15 mouse cellular contexts compared by ENCODE assay signal in the genomic region with DNA sequence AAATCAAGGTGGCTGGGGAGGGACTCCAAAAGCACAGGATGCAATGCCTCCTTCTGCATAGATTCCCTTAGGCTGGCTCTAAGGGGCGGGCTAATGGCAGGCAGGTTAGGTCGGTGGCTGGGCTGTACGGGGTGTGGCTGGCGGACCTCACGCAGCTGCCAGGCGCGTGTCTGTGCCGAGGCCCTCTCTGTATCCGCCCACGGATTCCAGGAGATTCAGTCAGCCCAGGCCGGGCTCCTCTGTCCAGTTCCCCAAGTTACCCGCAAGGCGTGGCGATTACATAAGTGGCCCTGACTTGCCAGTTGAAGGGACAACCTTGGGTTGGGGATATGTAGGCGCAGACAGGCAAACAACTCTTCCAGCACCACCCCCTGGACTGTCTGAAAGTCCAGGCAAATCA. TPM values are rescaled to one million over a fixed set of nuclear protein-coding genes. Genes with fewer than 3 reads are reported as not detected.
A peak's percentile ranks its signal among the peaks of the same experiment; 100 is the strongest.
DNase-seq lines count a peak whose midpoint lies in the region; ATAC-seq and TF ChIP-seq lines count a peak whose summit lies in the region.
"Had no signal": no experiment of that assay in that cellular context is flagged by ENCODE, and none has a peak within 500 bp of the region (broad histone marks: within the 10 kb centered on the region; RNA-seq: fewer than 3 reads in every experiment).

No protein-coding gene starts in this region.

- no peak for TF ChIP-seq POLR2A in cerebellum, adult 2 months (IDR thresholded peaks at IDR 0.05; ENCODE audit: borderline replicate concordance, insufficient read depth, low read length)

- H3K4me3 ChIP-seq in kidney, postnatal 0 days (replicated peaks; ENCODE audit: low read depth, low read length): no peak overlapping the region
- H3K4me3 ChIP-seq in kidney, embryonic 14.5 days (ENCODE audit: low read length): no peak overlapping the region
- no peak overlapping the region for H3K4me3 ChIP-seq in intestine, embryonic 16.5 days (ENCODE audit: low read length)
- no peak overlapping the region for H3K4me3 ChIP-seq in stomach, embryonic 15.5 days (replicated peaks)
- no peak overlapping the region for H3K4me3 ChIP-seq in hindbrain, embryonic 11.5 days (ENCODE audit: low read depth, low read length)
- H3K4me3 ChIP-seq in cerebellum, adult 2 months (replicated peaks; ENCODE audit: insufficient read depth, low read depth, low read length): no peak overlapping the region
- H3K4me3 ChIP-seq: forebrain, embryonic 10.5 days; heart, embryonic 15.5 days; midbrain, embryonic 12.5 days; neural tube, embryonic 13.5 days had no signal

- no peaks in the 10 kb centered on the region for H3K9me3 ChIP-seq in kidney, postnatal 0 days (replicated peaks; ENCODE audit: low read length)
- no peaks in the 10 kb centered on the region for H3K9me3 ChIP-seq in kidney, embryonic 14.5 days (ENCODE audit: control insufficient read depth, low read length)
- no peaks in the 10 kb centered on the region for H3K9me3 ChIP-seq in intestine, embryonic 16.5 days (ENCODE audit: control insufficient read depth, low read length)
- no peaks in the 10 kb centered on the region for H3K9me3 ChIP-seq in stomach, embryonic 15.5 days
- no peaks in the 10 kb centered on the region for H3K9me3 ChIP-seq in hindbrain, embryonic 11.5 days (ENCODE audit: control insufficient read depth, low read length)
- H3K9me3 ChIP-seq: forebrain, embryonic 10.5 days; heart, embryonic 15.5 days; midbrain, embryonic 12.5 days; neural tube, embryonic 13.5 days had no signal

- 26% methylated on average over 15 of the region's 15 CpGs for WGBS in kidney, postnatal 0 days
- WGBS in kidney, embryonic 14.5 days: 42% methylated on average over 15 of the region's 15 CpGs
- WGBS in intestine, embryonic 16.5 days: 35% methylated on average over 15 of the region's 15 CpGs
- 38% methylated on average over 15 of the region's 15 CpGs for WGBS in stomach, embryonic 15.5 days
- WGBS in hindbrain, embryonic 11.5 days: 46% methylated on average over 15 of the region's 15 CpGs
- WGBS in cerebellum, adult 2 months: 56% methylated on average over 15 of the region's 15 CpGs

- no peaks in the 10 kb centered on the region for H3K4me1 ChIP-seq in kidney, postnatal 0 days (replicated peaks; ENCODE audit: insufficient read depth, low read length)
- no peaks in the 10 kb centered on the region for H3K4me1 ChIP-seq in kidney, embryonic 14.5 days (ENCODE audit: control insufficient read depth, insufficient read depth, low read length)
- no peaks in the 10 kb centered on the region for H3K4me1 ChIP-seq in intestine, embryonic 16.5 days (ENCODE audit: control insufficient read depth, insufficient read depth, low read length)
- no peaks in the 10 kb centered on the region for H3K4me1 ChIP-seq in stomach, embryonic 15.5 days
- H3K4me1 ChIP-seq in hindbrain, embryonic 11.5 days (replicated peaks; ENCODE audit: control insufficient read depth, insufficient read depth, low read length): no peaks in the 10 kb centered on the region
- no peaks in the 10 kb centered on the region for H3K4me1 ChIP-seq in cerebellum, adult 2 months (ENCODE audit: control insufficient read depth, insufficient read depth, low read length)
- H3K4me1 ChIP-seq: forebrain, embryonic 10.5 days; heart, embryonic 15.5 days; midbrain, embryonic 12.5 days; neural tube, embryonic 13.5 days had no signal

- TF ChIP-seq CTCF in kidney, postnatal 0 days (IDR thresholded peaks at IDR 0.05; ENCODE audit: low read depth): no peak
- TF ChIP-seq CTCF in cerebellum, adult 2 months (IDR thresholded peaks at IDR 0.05; ENCODE audit: borderline replicate concordance, insufficient read depth, low read depth, low read length): no peak

- H3K27me3 ChIP-seq in kidney, postnatal 0 days (ENCODE audit: insufficient read depth, low read length): no peaks in the 10 kb centered on the region
- H3K27me3 ChIP-seq in kidney, embryonic 14.5 days (ENCODE audit: control insufficient read depth, insufficient read depth, low read length): no peaks in the 10 kb centered on the region
- no peaks in the 10 kb centered on the region for H3K27me3 ChIP-seq in intestine, embryonic 16.5 days (replicated peaks; ENCODE audit: control insufficient read depth, insufficient read depth, low read length)
- no peaks in the 10 kb centered on the region for H3K27me3 ChIP-seq in stomach, embryonic 15.5 days (replicated peaks)
- no peaks in the 10 kb centered on the region for H3K27me3 ChIP-seq in hindbrain, embryonic 11.5 days (ENCODE audit: control insufficient read depth, insufficient read depth, low read length)
- no peaks in the 10 kb centered on the region for H3K27me3 ChIP-seq in cerebellum, adult 2 months (ENCODE audit: control insufficient read depth, insufficient read depth, low read length)
- H3K27me3 ChIP-seq: midbrain, embryonic 12.5 days; neural tube, embryonic 13.5 days had no signal

- H3K4me2 ChIP-seq in kidney, postnatal 0 days (ENCODE audit: low read length): no peak overlapping the region
- H3K4me2 ChIP-seq in kidney, embryonic 14.5 days (replicated peaks; ENCODE audit: low read depth, low read length): no peak overlapping the region
- H3K4me2 ChIP-seq in intestine, embryonic 16.5 days (ENCODE audit: low read depth, low read length): no peak overlapping the region
- no peak overlapping the region for H3K4me2 ChIP-seq in stomach, embryonic 15.5 days
- no peak overlapping the region for H3K4me2 ChIP-seq in hindbrain, embryonic 11.5 days (replicated peaks; ENCODE audit: low read depth, low read length)
- H3K4me2 ChIP-seq: heart, embryonic 15.5 days; midbrain, embryonic 12.5 days; neural tube, embryonic 13.5 days had no signal

- 0 out of 2 replicates have a peak, but pooled peaks have one; percentile 29 for ATAC-seq in kidney, postnatal 0 days (replicated peaks; ENCODE audit: low FRiP score, low read depth)
- no peak for ATAC-seq in kidney, embryonic 14.5 days (ENCODE audit: low FRiP score, low TSS enrichment)
- ATAC-seq in intestine, embryonic 16.5 days: peak; percentile 90
- peak; percentile 39; the same call in 1 of the 2 replicates for ATAC-seq in stomach, embryonic 15.5 days (ENCODE audit: insufficient read depth, low FRiP score, low read depth)
- ATAC-seq in hindbrain, embryonic 11.5 days (ENCODE audit: low FRiP score): no peak

- no peak for DNase-seq in kidney, postnatal 0 days (ENCODE audit: low spot score)
- peak; percentile 67 for DNase-seq in ZHBTc4 (ENCODE audit: low read depth, low spot score)
- no peak for DNase-seq in hindbrain, embryonic 11.5 days (ENCODE audit: low spot score)
- DNase-seq in cerebellum, adult 2 months: no peak
- DNase-seq in layer of hippocampus, postnatal 36 days: no peak

- H3K9ac ChIP-seq in kidney, postnatal 0 days (ENCODE audit: low read depth, low read length): no peak overlapping the region
- H3K9ac ChIP-seq in kidney, embryonic 14.5 days (ENCODE audit: low read depth, low read length): no peak overlapping the region
- H3K9ac ChIP-seq in intestine, embryonic 16.5 days (ENCODE audit: low read depth, low read length): no peak overlapping the region
- H3K9ac ChIP-seq in stomach, embryonic 15.5 days: no peak overlapping the region
- no peak overlapping the region for H3K9ac ChIP-seq in hindbrain, embryonic 11.5 days (ENCODE audit: low read depth, low read length)
- H3K9ac ChIP-seq: heart, embryonic 15.5 days; liver, embryonic 14.5 days; midbrain, embryonic 12.5 days; neural tube, embryonic 13.5 days had no signal

- no peak overlapping the region for H3K27ac ChIP-seq in kidney, postnatal 0 days
- H3K27ac ChIP-seq in kidney, embryonic 14.5 days (ENCODE audit: low read depth, low read length): no peak overlapping the region
- H3K27ac ChIP-seq in intestine, embryonic 16.5 days (ENCODE audit: low read length): no peak overlapping the region
- no peak overlapping the region for H3K27ac ChIP-seq in stomach, embryonic 15.5 days
- H3K27ac ChIP-seq in hindbrain, embryonic 11.5 days (ENCODE audit: low read depth, low read length): no peak overlapping the region
- H3K27ac ChIP-seq in cerebellum, adult 2 months (ENCODE audit: insufficient read depth, low read length): no peak overlapping the region
- H3K27ac ChIP-seq: forebrain, embryonic 10.5 days; heart, embryonic 15.5 days; liver, embryonic 14.5 days; midbrain, embryonic 12.5 days; neural tube, embryonic 13.5 days had no signal

- no peaks in the 10 kb centered on the region for H3K36me3 ChIP-seq in kidney, postnatal 0 days (ENCODE audit: insufficient read depth, low read length)
- H3K36me3 ChIP-seq in kidney, embryonic 14.5 days (ENCODE audit: control insufficient read depth, insufficient read depth, low read length): no peaks in the 10 kb centered on the region
- H3K36me3 ChIP-seq in intestine, embryonic 16.5 days (ENCODE audit: control insufficient read depth, insufficient read depth, low read length): no peaks in the 10 kb centered on the region
- no peaks in the 10 kb centered on the region for H3K36me3 ChIP-seq in stomach, embryonic 15.5 days
- H3K36me3 ChIP-seq in hindbrain, embryonic 11.5 days (ENCODE audit: control insufficient read depth, insufficient read depth, low read length): no peaks in the 10 kb centered on the region
- H3K36me3 ChIP-seq: forebrain, embryonic 10.5 days; heart, embryonic 15.5 days; midbrain, embryonic 12.5 days; neural tube, embryonic 13.5 days had no signal

RNA-seq across cellular contexts. Expression of a gene that starts 22.3 kb away (rescaled TPM):
- not detected in 2 replicates for polyA plus RNA-seq in kidney, postnatal 0 days (2015; fragmentation: Nextera tagmentation; extraction: Ambion mirVana)
- not detected in 2 replicates for polyA plus RNA-seq in kidney, embryonic 14.5 days (2014; fragmentation: Nextera tagmentation; extraction: Ambion mirVana)
- polyA plus RNA-seq in intestine, embryonic 16.5 days (2015; fragmentation: Nextera tagmentation; extraction: Ambion mirVana): 63.1 and 69.7 TPM in 2 replicates
- 9.3 and 11.8 TPM in 2 replicates for polyA plus RNA-seq in stomach, embryonic 15.5 days (2015; fragmentation: Nextera tagmentation; extraction: Ambion mirVana)
- not detected in 2 replicates for polyA plus RNA-seq in hindbrain, embryonic 11.5 days (2014; fragmentation: Nextera tagmentation; extraction: Ambion mirVana)
- not detected in 2 replicates for polyA plus RNA-seq in cerebellum, adult 2 months (2012; rRNA removed)
- total RNA-seq in layer of hippocampus, postnatal 36 days (2021): not detected
- total RNA-seq: gastrocnemius, adult 8-10 months; left cerebral cortex, adult 8-10 months had no signal
- polyA plus RNA-seq: forebrain, embryonic 10.5 days; heart, embryonic 15.5 days; liver, embryonic 14.5 days; midbrain, embryonic 12.5 days; neural tube, embryonic 13.5 days had no signal

RNA-seq across cellular contexts. Expression of a gene that starts 22.5 kb away (rescaled TPM):
- 0.34 and 0.46 TPM in 2 replicates for polyA plus RNA-seq in kidney, postnatal 0 days (2015; fragmentation: Nextera tagmentation; extraction: Ambion mirVana)
- polyA plus RNA-seq in kidney, embryonic 14.5 days (2014; fragmentation: Nextera tagmentation; extraction: Ambion mirVana): 0.22 and 0.37 TPM in 2 replicates
- 1.8 and 2.4 TPM in 2 replicates for polyA plus RNA-seq in intestine, embryonic 16.5 days (2015; fragmentation: Nextera tagmentation; extraction: Ambion mirVana)
- 0.88 and 2.4 TPM in 2 replicates for polyA plus RNA-seq in stomach, embryonic 15.5 days (2015; fragmentation: Nextera tagmentation; extraction: Ambion mirVana)
- 0.34 and 1.4 TPM in 2 replicates for polyA plus RNA-seq in hindbrain, embryonic 11.5 days (2014; fragmentation: Nextera tagmentation; extraction: Ambion mirVana)
- 5.6 and 6.5 TPM in 2 replicates for polyA plus RNA-seq in cerebellum, adult 2 months (2012; rRNA removed)
- total RNA-seq in layer of hippocampus, postnatal 36 days (2021): 1 to 10 TPM; 4.4 to 7.3 TPM

RNA-seq across cellular contexts. Expression of a gene that starts 30.3 kb away (rescaled TPM):
- polyA plus RNA-seq in kidney, postnatal 0 days (2015; fragmentation: Nextera tagmentation; extraction: Ambion mirVana): not detected in 2 replicates
- polyA plus RNA-seq in kidney, embryonic 14.5 days (2014; fragmentation: Nextera tagmentation; extraction: Ambion mirVana): not detected in 2 replicates
- polyA plus RNA-seq in intestine, embryonic 16.5 days (2015; fragmentation: Nextera tagmentation; extraction: Ambion mirVana): 2.3 and 2.6 TPM in 2 replicates
- 0.06 and 0.08 TPM in 2 replicates for polyA plus RNA-seq in stomach, embryonic 15.5 days (2015; fragmentation: Nextera tagmentation; extraction: Ambion mirVana)
- not detected in 2 replicates for polyA plus RNA-seq in hindbrain, embryonic 11.5 days (2014; fragmentation: Nextera tagmentation; extraction: Ambion mirVana)
- 0.07 TPM in 1 of 2 replicates, not detected in the other for polyA plus RNA-seq in cerebellum, adult 2 months (2012; rRNA removed)
- total RNA-seq in layer of hippocampus, postnatal 36 days (2021): not detected
- total RNA-seq: gastrocnemius, adult 8-10 months had no signal
- polyA plus RNA-seq: forebrain, embryonic 10.5 days; heart, embryonic 15.5 days; liver, embryonic 14.5 days; midbrain, embryonic 12.5 days; neural tube, embryonic 13.5 days had no signal

RNA-seq across cellular contexts. Expression of a gene that starts 31.3 kb away (rescaled TPM):
- 105 and 110 TPM in 2 replicates for polyA plus RNA-seq in kidney, postnatal 0 days (2015; fragmentation: Nextera tagmentation; extraction: Ambion mirVana)
- polyA plus RNA-seq in kidney, embryonic 14.5 days (2014; fragmentation: Nextera tagmentation; extraction: Ambion mirVana): 125 and 163 TPM in 2 replicates
- 92.1 and 101 TPM in 2 replicates for polyA plus RNA-seq in intestine, embryonic 16.5 days (2015; fragmentation: Nextera tagmentation; extraction: Ambion mirVana)
- polyA plus RNA-seq in stomach, embryonic 15.5 days (2015; fragmentation: Nextera tagmentation; extraction: Ambion mirVana): 102 and 116 TPM in 2 replicates
- 161 and 165 TPM in 2 replicates for polyA plus RNA-seq in hindbrain, embryonic 11.5 days (2014; fragmentation: Nextera tagmentation; extraction: Ambion mirVana)
- polyA plus RNA-seq in cerebellum, adult 2 months (2012; rRNA removed): 196 and 206 TPM in 2 replicates
- 100 to 1,000 TPM; 132 to 138 TPM for total RNA-seq in layer of hippocampus, postnatal 36 days (2021)

RNA-seq across cellular contexts. Expression of a gene that starts 38.1 kb away (rescaled TPM):
- polyA plus RNA-seq in kidney, postnatal 0 days (2015; fragmentation: Nextera tagmentation; extraction: Ambion mirVana): 83.6 and 87.6 TPM in 2 replicates
- 97.6 and 130 TPM in 2 replicates for polyA plus RNA-seq in kidney, embryonic 14.5 days (2014; fragmentation: Nextera tagmentation; extraction: Ambion mirVana)
- polyA plus RNA-seq in intestine, embryonic 16.5 days (2015; fragmentation: Nextera tagmentation; extraction: Ambion mirVana): 68.5 and 72.2 TPM in 2 replicates
- polyA plus RNA-seq in stomach, embryonic 15.5 days (2015; fragmentation: Nextera tagmentation; extraction: Ambion mirVana): 75.9 and 77.4 TPM in 2 replicates
- 82.8 and 86.9 TPM in 2 replicates for polyA plus RNA-seq in hindbrain, embryonic 11.5 days (2014; fragmentation: Nextera tagmentation; extraction: Ambion mirVana)
- 37.5 and 40.6 TPM in 2 replicates for polyA plus RNA-seq in cerebellum, adult 2 months (2012; rRNA removed)
- total RNA-seq in layer of hippocampus, postnatal 36 days (2021): 10 to 100 TPM; 37.6 to 41.3 TPM

Comparison
In these comparisons a context has a peak if more than half of its experiments do, and no peak if none do; other contexts are left out.
1. ATAC-seq: peak in kidney, postnatal 0 days (single experiment), intestine, embryonic 16.5 days (single experiment) and stomach, embryonic 15.5 days (single experiment); none in kidney, embryonic 14.5 days (single experiment) and hindbrain, embryonic 11.5 days (single experiment).
2. RNA of a gene that starts 22.3 kb away (polyA plus RNA-seq): 63.1 to 69.7 TPM in intestine, embryonic 16.5 days and 9.3 to 11.8 TPM in stomach, embryonic 15.5 days; not detected in kidney, postnatal 0 days, not detected in kidney, embryonic 14.5 days, not detected in hindbrain, embryonic 11.5 days and not detected in cerebellum, adult 2 months; every median in the first group is over 10 times any median in the second.